Mouse (Mus musculus): ENCODE measurements around the gene Hnrnpc.
"Not testable (repeated sequence)": the region's sequence is repeated elsewhere in the genome, so short reads cannot be mapped to it uniquely, and the experiment has no call there.

Gene Hnrnpc

DNA sequence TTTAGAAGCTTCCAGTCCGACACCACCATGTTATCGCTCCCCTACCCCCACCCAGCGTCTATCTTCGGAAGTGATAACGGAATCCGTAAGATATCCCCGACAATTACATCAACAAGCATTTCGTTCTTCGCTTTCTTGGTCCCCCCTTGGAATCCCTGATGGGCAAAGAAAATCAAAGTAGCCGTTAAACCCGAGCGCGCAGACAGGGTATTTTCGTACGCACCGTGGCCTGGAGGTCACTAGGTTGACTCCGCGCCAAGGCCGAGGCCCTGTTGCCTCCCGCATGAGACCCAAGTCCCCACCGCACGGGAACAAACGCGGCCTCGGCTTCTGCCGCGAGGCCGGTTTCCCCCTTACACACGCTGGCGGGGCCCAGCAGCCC is 363 bp downstream of the Hnrnpc start:
- no peak for DNase-seq (ENCODE audit: low spot score in 2 of 2)

DNA sequence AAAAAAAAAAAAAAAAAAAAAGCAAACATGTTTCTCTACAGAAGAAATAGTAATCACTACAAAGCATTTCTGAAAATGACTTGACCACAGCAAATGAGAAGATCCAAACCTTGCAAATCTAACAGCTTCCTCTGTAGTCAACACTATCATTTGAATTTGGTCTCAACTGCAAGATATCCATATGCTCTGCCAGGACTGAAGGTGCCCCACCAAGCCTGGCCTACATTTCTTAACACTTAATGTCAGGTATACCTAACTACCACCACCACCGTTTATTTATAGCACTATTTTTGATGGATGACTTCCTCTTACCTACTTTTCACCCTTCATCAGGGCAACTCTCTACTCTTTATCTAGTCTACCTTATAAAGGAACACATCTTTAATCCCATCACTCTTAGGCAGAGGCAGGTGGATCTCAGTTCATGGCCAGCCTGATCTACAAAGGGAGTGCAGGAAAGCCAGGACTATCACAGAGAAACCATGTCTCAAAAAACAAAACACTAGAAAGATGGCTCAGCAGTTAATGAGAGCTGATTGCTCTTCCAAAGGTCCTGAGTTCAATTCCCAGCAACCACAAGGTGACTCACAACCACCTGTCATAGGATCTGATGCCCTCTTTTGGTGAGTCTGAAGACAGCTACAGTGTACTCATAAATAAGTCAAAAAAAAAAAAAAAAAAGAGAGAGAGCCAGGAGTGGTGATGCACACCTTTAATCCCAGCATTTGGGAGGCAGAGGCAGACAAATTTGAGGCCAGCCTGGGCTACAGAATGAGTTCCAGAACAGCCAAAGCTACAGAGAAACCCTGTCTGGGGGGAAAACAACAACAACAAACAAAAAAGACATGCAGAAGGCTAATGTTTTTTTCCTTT is 2.3 kb downstream of the Hnrnpc start:
- no peak for DNase-seq (ENCODE audit: low spot score in 2 of 2)

DNA sequence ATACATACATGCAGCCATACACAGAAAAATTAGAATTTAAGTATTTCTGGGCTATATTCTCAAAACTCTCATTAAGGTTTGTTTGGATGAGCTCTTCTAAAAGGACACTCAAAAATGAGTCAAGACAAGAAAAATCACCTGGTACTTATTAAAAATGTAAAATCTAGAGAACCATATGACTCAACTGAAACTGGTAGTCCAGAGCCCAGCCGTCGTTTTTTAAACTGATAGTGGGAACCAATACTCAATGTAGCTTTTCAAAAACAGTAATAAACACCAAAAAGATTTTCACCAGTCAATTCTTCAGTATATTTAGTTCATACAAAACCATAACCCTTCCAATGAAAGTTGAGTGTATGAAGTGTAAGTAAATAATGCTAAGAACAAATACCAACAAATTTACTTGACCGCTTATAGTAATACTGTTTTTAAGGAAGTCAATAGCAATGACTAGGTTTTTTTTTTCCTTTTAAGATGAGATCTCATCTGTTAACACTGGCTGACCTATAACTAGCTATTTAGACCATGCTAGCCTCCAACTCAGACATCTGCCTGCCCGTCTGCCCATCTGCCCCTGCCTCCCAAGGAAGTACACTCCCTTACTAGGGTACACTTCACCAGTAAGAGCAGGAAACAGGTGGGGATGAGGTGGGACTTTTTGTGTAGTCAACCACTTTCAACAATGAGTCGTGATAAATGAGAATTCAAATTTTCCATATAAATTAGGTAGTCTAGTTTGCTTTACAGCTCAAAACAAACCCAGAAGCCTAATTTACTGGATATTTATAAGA is 3.5 kb downstream of the Hnrnpc start:
- no peak for DNase-seq (ENCODE audit: low spot score in 2 of 2)

DNA sequence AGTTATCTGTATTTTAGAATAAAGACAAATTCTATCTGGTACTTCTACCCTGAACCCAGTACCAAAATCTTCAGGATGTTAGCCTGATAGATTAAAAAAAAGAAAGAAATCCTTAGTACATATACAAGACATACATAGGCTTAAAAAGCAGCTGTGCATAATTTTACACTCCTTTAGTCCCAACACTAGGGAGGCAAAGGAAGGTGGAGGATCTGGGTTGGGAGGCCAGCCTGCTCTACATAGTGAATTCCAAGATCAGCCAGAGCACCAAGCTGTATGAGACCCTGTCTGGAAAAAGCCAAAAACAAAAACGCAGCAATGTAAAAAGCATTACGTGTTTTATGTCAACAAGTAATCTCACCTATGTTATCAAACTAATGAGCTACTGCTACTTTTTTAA is 4.3 kb downstream of the Hnrnpc start:
- DNase-seq (ENCODE audit: low spot score in 2 of 2): no peak

DNA sequence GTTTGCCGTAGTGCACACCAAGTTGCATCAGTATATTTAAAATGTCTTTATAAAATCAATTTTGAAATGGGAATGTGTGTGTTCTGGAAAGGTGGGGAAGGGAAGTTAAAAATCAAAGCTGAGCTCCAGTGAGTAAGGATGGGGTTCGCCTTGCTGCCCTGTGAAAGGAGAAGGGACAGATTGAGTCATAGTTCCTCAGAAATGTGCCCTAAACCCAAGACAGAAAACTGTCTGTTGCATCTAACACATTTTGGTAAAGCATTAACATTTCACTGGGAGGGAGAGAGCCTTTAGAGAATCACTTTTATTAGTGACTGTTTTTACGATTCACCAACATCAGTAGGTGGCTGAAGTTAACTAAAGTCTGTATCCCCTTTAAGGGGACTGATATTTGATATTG is 5.4 kb downstream of the Hnrnpc start:
- not testable (repeated sequence) for DNase-seq (ENCODE audit: low spot score in 2 of 2)

DNA sequence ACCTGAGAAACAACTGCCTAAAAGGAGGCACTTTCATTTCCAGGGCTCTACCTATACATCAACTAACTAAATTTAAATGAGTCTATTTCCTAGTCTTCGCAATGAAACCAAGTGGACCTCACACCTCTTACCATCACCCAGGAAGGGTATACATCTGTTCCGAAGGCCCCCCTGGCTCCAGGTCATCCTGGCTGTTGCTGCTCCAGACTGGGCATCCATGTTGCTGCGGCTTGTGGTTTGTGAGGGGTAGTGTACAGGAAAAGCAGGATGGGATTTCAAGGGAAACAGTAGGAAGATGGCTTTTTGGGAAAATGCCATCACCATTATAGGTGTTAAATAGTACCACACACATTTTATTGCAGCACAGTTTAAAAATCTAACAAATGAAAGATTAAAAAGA is 6.6 kb downstream of the Hnrnpc start:
- not testable (repeated sequence) for DNase-seq (ENCODE audit: low spot score in 2 of 2)

DNA sequence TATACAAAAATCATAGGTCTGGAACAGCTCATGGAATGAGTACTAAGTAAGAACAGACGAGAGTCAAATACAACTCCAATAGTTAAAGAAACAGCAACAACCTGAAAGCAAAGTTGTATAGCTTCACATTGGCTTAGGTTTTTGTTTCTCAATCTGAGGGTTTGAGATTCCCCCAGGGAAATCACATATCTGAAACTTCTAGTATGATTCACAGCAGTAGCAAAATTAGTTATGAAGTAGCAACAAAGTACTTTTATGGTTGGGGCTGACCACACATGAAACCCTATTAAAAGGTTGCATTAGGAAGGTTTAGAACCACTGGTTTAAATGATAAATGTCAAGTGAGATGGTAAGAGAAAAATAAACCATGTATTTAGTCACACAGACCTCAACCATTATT is 9.3 kb downstream of the Hnrnpc start:
- no peak for DNase-seq (ENCODE audit: low spot score in 2 of 2)

DNA sequence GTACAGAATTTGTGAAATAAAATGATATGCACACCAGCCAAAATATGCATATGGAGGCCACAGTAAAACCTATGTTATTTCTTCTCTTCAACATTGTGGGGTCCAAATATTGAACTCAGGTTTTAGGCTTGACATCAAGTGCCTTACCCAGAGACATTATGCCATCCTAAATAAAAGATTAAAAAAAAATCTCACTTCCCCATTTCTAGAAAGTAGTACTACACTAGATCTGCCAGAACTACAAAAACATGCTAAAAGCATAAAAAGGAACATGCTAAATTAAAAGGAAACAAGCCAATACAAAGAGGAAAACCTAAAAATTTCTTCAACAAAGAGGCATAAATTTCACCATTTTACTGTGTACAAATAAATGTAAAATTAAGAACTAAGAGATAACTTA is 20.7 kb downstream of the Hnrnpc start:
- DNase-seq (ENCODE audit: low spot score in 2 of 2): no peak

DNA sequence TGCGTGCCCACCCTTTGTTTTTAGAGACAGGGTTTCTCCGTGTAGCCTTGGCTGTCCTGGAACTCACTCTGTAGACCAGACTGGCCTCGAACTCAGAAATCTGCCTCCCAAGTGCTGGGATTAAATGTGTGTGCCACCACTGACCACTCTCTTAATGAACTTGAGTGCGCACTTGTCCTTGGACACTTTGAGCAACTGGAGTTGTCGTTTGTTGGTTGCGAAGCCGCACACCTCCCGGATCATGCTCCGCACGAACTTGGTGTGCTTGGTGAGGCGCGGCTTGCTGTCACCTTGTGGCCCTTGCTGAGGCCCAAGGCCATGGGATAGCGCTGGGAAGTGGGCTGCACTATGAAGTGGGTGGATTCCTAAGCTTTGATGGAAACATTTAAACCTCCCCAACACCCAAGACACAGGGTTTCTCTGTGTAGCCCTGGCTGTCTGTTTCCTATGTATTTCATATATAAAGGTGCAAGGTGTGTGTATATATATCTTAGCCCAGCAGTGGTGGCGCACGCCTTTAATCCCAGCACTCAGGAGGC is 32.2 kb downstream of the Hnrnpc start:
- no peak for DNase-seq (ENCODE audit: low spot score in 2 of 2)

DNA sequence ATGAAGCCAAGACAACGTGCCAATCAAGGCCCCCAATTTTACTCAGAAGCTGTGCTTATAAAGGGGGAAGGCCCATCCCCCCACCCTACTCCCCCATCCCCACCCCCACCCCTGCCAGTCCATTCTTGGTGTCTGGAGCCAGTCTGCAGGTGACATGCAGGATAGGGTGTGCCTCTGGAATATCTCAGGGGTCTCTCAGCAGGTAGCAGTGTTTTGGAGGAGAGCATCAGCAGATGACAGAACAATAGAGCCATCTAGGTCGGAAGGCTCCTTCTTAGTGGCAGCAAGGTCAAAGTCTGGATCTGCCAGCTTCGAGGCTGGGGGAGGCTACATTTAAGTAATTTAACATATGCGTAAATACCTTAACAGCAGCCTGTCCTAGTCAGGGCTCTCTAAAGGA is 37.7 kb downstream of the Hnrnpc start:
- DNase-seq (ENCODE audit: low spot score in 2 of 2): no peak

DNA sequence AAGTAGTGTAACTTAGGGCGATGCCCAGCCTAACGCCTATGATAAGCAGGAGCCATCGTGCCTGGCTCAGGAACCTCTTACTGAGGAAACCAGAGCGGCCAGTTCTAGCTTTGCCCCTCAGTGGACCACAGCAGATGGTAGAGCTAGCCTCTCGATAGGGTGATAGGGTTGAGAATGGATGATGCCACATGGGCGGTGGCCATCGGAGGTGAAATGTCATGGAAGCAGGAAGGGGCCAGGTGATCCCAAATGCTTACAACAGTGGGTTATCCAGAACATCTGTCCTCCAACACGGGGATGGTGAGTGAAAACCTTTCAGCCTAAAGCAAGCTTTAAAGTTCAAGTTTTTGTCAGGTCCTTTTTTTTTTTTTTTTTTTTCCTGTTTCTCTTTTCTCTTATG is 42.0 kb downstream of the Hnrnpc start:
- DNase-seq (ENCODE audit: low spot score in 2 of 2): no peak

DNA sequence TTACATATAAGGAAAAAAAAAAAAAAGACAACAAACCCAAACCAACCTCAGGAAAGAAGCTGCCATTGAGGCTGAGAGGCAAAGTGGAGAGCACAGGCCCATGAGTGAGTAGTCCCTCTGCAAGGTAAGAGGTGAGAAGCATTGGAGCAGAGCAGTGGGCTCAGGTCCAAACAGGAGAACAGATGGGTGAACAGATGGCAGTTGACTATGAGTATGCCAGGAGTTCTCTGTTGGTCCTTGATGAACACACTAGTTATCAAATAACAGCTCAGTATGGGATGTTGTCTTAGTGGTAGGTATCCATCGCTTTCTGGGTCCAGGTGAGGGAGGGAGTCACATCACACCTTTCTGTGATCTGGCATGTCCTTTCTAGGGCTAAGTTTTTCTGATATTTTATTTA is 43.0 kb downstream of the Hnrnpc start:
- DNase-seq (ENCODE audit: low spot score in 2 of 2): peak in 1 of 2 experiments; percentile 51

DNA sequence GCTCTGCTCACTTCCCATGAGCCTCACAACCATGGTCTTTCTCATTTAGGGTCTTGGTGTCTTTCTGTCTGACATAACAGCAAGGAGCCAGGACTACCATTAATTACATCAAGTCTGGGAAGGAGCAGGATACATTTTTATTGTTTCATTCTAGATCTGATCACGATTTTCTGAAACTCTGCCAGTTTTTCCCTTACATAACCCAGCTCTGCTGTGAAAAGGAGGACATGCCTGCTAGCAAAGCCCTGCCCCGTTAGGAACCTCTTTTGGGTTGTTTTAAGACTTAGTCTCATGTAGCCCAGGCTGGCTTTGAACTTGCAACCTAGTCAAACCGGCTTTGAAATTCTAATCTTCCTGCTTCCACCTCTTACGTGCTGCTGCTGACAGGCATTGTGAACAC is 43.8 kb downstream of the Hnrnpc start:
- no peak for DNase-seq (ENCODE audit: low spot score in 2 of 2)

DNA sequence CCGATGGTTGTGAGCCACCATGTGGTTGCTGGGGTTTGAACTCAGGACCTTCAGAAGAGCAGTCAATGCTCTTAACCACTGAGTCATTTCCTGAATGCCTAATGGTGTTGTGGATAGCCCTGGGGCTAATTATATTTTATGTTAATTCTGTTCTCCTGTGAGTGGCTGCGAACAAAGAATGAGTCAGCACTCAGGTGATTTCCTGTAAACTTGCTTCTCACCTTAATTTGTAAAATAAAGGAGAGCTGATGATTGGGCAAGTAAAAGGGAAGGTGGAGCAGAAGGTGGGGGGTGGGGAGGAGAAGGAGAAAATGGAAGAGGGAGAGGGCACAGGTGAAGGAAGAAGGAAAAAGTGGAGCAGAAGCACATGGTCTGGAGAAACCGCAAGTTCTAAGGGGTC is 51.1 kb downstream of the Hnrnpc start:
- DNase-seq (ENCODE audit: low spot score in 2 of 2): not testable (repeated sequence)

DNA sequence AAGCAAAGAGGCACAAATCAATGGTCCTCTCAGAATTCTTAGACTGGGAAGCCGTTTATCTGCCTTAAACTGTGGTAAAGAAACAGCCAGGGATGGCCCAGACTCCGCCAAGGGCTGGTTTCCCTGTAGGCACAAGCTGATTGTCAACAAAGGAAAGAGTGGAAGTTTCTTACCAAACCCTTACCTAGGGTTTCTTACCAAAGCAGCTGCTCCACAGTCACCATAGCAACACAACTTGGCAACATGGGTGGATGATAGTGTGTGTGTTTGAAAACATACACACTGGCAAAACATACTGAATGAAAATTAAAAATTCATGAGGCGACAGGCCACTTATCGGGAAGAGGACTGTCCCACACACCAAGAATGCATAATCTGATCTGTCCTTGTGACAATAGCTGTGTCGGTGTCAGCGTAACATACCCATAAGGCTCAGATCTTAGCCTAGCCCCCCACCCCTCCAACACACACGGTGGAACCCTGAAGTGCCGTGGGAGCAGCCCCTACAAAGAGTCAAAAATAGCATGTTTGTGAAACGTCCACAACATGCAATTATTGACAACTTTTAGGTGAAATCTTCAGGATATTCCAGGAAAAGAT is 57.8 kb downstream of the Hnrnpc start:
- DNase-seq (ENCODE audit: low spot score in 2 of 2): no peak

DNA sequence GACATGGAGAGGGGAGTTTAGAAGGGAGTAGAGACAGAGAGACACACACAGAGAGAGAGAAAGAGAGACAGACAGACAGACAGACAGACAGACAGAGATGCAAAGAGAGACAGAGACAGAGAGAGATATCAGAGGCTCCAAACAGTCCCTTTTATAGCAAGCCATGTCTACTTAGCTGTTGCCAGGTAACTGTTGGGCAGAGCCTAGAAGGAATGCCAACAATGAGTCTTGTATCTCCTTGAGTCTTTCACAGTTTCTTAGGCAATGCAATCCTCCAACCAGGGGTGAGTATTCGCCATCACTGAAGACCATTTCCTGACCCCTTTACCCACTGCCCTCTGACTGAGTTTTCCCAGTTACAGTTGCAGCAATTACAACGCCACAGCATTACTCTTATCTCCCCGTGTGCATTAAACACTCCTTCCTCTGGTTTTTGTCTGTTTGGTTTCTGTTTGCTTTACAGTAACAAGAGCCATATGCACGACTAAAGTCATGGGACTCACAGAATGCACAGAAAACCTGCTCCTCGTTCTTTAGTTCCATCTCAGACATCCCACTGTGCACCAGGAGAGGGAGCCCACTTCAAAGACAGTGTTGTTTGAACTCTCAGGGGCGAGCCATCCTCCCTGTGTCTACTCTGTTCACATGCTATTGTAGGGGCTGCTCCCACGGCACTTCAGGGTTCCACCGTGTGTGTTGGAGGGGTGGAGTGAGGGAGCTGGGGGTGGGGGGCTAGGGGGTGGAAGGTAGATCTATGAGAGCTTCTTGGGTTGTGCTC is 58.7 kb downstream of the Hnrnpc start:
- peak in 1 of 2 experiments; percentile 22 for DNase-seq (ENCODE audit: low spot score in 2 of 2)

DNA sequence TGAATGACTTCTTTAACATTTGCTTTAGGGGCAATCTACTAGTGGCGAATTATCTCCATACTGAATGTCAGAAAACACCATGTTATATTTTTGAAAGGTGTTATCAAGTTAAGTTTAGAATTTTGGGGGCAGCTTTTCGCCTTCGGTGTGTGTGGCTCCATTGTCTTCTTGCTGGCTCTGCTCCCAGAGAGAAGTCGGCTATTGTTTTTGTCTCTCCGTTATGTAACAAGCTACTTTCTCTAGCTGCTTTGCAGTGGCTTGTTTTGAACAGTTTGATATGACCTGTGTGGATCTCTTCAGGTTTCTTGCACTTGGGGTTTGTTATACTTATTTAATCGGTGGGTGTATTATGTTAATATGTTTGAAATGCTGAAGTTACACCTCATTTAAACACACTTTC is 60.4 kb downstream of the Hnrnpc start:
- DNase-seq (ENCODE audit: low spot score in 2 of 2): no peak

DNA sequence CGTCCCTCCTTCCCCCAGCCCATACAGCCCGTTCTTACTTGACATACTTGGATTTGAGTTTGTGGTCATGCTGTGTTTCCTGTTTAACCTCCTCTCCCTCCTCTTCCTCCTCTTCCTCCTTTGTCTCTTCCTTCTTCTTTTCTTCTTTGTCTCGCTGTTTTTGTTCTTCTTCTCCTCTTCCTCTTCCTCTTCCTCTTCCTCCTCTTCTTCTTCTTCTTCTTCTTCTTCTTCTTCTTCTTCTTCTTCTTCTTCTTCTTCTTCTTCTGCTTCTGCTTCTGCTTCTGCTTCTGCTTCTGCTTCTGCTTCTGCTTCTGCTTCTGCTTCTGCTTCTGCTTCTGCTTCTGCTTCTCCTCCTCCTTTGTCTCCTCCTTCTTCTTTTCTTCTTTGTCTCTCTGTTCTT is 61.5 kb downstream of the Hnrnpc start, which contains the start of gene Olfr221:
Gene Olfr221, minus strand, starts transcription at position 101 of the 400 bp plus-strand sequence.
- DNase-seq (ENCODE audit: low spot score in 2 of 2): not testable (repeated sequence)

DNA sequence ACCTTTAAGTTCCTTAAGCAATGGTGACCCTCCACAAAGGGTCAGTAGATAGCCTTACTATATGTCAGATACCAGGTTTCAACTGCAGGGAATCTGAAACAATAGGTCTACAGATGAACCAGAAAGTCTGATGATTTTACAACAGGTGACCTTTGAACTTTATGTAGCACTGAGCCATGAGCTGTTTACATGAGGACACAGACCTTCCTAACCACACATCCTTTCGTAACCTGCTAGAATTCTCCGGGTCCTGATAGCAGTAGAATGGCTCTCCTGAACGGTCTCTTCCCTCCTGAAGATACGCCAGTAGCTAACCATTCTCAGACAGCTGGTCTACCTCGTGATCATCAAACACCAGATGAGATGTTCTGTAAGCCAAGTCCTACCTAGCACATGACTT is 64.5 kb downstream of the Hnrnpc start:
- no peak for DNase-seq (ENCODE audit: low spot score in 2 of 2)

DNA sequence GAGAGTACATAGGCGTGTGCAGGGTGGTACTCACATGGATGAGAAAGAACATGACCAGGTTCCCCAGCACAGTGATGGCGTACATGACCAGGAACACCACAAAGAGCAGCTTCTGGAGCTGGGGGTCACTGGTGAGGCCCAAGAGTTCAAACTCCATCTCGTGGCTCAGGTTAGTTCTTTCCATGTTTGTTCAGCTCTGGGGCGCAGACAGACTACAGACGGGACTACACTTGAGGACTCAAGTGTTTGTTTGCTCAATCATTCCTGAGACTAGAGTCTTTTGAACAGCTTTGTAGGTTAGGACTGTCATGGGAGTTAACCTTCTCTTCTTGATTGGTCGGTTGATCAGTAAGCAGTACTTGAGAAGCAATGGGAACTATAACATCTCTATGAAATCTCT is 67.9 kb downstream of the Hnrnpc start:
- DNase-seq (ENCODE audit: low spot score in 2 of 2): no peak

DNA sequence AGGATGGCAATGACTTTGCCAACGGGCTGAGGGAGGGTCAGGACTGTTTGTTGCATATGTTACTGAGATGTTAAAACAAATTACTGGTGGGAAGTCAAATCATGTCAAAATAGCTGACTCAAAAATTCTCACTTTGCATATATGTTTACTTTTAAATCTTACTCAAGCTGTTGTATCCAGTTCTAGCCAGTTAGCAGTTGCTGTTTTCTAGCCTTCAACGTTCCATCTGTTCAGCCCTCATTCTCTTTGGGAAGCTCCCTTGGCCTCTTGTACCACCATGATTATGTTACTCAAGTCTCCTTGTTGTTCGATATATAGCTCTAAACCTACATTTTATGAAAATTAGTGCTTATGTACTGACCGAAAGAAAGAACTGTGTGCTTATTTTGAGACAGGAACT is 77.5 kb downstream of the Hnrnpc start:
- DNase-seq (ENCODE audit: low spot score in 2 of 2): no peak

DNA sequence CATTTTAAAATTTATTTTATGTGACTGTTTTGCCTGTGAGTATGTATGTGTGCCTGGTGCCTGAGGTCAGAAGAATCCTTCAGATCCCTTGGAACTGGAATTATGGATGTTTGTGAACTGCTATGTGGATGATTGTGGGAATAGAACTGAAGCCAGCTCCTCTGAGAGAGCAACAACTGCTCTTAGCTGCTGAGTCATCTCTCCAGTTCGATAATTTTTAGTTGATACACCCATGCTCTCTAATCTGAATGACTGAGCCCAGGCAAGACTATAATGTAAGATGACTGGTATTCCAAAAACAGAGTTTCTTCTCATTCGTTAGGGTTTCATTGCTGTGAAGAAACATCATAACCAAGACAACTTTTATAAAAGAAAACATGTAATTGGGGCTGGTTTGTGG is 79.7 kb downstream of the Hnrnpc start:
- DNase-seq (ENCODE audit: low spot score in 2 of 2): no peak
